Mouse (Mus musculus): Measurements from ENCODE around the gene Dixdc1. TPM values are rescaled to one million over a fixed set of nuclear protein-coding genes. Genes with fewer than 3 reads are reported as not detected.

Dixdc1 gene
- polyA plus RNA-seq, 1 experiment from 2014 or later: 33.7 TPM

DNA sequence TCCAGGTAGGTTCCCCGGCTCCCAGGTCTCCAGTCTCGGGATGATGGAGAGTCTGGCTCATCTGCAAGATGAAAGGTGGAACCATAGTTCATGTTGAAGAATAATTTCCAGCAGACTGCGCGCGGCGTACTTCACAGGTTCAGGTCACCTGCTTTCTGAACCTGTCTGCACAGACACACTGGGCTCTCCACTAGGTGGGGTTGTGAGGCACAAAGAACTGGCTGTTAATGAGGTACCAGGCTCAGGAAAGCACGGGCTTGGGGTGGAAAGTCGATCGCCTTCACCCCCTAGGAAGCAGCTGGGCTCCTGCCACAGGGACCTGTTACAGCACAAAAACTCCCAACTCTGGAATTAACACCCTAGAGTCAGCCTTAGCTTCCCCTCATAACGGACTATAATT is 45.7 kb downstream of the Dixdc1 start:
- 23% methylated on average over 10 of the region's 10 CpGs for whole genome bisulfite sequencing
- Histone ChIP-seq H3K4me2 (replicated peaks) (no peak overlapping the region), H3K9ac (no peak overlapping the region), H3K4me1 (peaks cover 23% of the 10 kb centered on the region), H3K36me3 (peaks cover 32% of the 10 kb centered on the region), H3K27ac (no peak overlapping the region), H3K9me3 (replicated peaks) (no peaks in the 10 kb centered on the region), H3K27me3 (no peaks in the 10 kb centered on the region), H3K4me3 (no peak overlapping the region)
- ATAC-seq (ENCODE audit: low FRiP score): no peak

DNA sequence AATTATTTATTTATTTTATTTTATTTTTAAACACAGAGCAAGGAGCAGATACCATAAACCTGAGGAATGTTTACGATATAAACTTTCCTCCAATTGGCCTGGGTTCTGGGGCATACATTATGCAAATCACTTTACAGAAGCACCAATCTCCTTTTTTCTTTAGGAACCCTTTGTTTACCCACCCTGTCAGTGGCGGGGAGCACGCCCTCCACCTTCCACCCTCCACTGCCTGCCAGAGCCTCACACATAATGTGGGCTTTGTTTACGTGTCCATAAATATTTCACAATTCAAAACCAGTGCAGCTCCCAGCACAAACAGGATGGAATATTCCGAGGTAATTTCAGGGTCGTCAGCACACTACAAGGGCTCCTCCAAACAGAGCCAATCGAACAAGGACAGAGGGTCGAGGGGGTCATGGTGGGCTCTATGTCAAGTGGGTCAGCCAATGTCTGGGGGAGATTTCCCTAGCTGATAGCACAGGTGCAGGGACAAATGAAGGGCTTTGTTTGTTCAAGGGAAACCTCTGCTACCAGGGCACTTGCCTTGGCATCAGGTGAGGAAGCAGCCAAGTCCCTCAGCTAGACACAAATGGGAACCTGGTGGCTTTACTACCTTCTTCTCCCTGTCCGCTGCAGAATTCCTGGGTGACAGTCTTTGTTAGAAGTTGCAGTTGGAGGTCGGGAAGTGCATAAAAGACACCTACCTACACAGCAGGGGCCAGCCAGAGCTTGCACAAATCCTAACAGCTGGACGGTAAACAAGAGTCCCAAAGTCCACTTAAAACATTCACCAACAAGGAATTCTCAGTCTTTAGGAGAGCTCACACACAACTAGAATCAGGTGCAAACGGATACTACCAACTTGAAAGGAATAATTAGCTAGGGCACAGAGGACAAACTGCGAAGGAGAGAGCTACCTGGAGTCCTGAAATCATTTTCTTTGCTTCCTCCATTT is 46.4 kb downstream of the Dixdc1 start:
- no peak overlapping the region for H3K9ac ChIP-seq

GRCm38 (mm10) chr9:50686866-50687652 is 52.3 kb downstream of the Dixdc1 start:
- no peak overlapping the region for H3K4me3 ChIP-seq
- WGBS: 81% methylated on average over 6 of the region's 6 CpGs
- no peaks in the 10 kb centered on the region for H3K9me3 ChIP-seq (replicated peaks)
- H3K27me3 ChIP-seq: no peaks in the 10 kb centered on the region
- H3K4me2 ChIP-seq (replicated peaks): no peak overlapping the region
- H3K4me1 ChIP-seq: no peaks in the 10 kb centered on the region
- H3K9ac ChIP-seq: no peak overlapping the region
- H3K27ac ChIP-seq: no peak overlapping the region
- ATAC-seq (ENCODE audit: low FRiP score): no peak
- H3K36me3 ChIP-seq: peaks cover 72% of the 10 kb centered on the region

More for the DNA sequence above, 46.4 kb downstream of the Dixdc1 start:
- H3K4me1 ChIP-seq: peaks cover 17% of the 10 kb centered on the region
- H3K27me3 ChIP-seq: no peaks in the 10 kb centered on the region
- H3K36me3 ChIP-seq: peaks cover 36% of the 10 kb centered on the region
- no peak overlapping the region for H3K4me3 ChIP-seq
- ATAC-seq (ENCODE audit: low FRiP score): peak; percentile 55
- no peak overlapping the region for H3K27ac ChIP-seq
- WGBS: 19% methylated on average over 13 of the region's 13 CpGs
- H3K4me2 ChIP-seq (replicated peaks): peak overlapping the region; percentile 5; the same call in 1 of the 2 replicates
- no peaks in the 10 kb centered on the region for H3K9me3 ChIP-seq (replicated peaks)

DNA sequence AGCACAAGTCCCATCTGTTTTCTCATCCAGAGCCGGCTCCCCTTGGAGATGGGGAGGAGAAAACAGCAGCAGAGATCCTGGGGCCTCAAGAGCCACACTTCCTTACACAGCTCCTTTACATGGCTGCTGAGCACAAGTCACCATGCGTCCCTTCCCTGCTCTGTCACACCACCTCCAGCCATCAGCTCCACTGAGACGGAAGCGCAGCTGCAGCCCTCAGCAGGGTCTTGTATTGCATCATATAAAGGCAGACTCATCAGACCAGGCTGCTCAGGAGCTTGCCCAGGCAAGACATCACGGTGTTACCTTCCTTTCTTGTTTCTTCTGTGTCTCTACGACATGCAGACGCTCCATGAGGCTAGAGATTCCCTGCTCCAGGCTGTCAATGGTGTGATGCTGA is 57.6 kb downstream of the Dixdc1 start:
- 59% methylated on average over 7 of the region's 7 CpGs for WGBS
- H3K4me1 ChIP-seq: no peaks in the 10 kb centered on the region
- H3K9ac ChIP-seq: no peak overlapping the region
- no peak for ATAC-seq (ENCODE audit: low FRiP score)
- peaks cover 79% of the 10 kb centered on the region for H3K36me3 ChIP-seq
- no peak overlapping the region for H3K4me2 ChIP-seq (replicated peaks)
- H3K27ac ChIP-seq: no peak overlapping the region
- no peaks in the 10 kb centered on the region for H3K9me3 ChIP-seq (replicated peaks)
- H3K4me3 ChIP-seq: no peak overlapping the region
- H3K27me3 ChIP-seq: no peaks in the 10 kb centered on the region

DNA sequence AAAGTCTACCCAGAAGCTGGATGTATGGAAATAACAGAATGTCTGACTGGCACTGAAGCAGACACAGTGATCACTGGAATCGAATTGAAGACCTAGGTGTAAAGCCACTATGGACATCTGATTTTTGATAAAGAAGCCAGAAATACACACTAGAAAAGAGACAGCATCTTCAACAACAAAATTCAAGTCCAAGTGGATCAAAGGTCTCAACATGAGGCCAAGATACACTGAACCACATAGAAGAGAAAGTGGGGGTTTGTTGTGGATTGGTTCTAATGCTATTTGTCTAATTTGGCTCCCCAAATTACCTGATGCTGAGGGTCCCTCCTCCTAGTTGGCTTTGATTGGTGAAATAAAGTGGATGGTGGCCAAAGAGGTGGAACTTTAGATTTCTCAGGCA is 59.9 kb downstream of the Dixdc1 start:
- no peak for ATAC-seq (ENCODE audit: low FRiP score)
- Histone ChIP-seq H3K27ac (no peak overlapping the region), H3K9ac (no peak overlapping the region), H3K4me3 (no peak overlapping the region), H3K36me3 (peaks cover 60% of the 10 kb centered on the region), H3K4me2 (replicated peaks) (no peak overlapping the region), H3K4me1 (no peaks in the 10 kb centered on the region), H3K9me3 (replicated peaks) (no peaks in the 10 kb centered on the region), H3K27me3 (no peaks in the 10 kb centered on the region)
- 82% methylated on average over 1 of the region's 1 CpGs for WGBS

DNA sequence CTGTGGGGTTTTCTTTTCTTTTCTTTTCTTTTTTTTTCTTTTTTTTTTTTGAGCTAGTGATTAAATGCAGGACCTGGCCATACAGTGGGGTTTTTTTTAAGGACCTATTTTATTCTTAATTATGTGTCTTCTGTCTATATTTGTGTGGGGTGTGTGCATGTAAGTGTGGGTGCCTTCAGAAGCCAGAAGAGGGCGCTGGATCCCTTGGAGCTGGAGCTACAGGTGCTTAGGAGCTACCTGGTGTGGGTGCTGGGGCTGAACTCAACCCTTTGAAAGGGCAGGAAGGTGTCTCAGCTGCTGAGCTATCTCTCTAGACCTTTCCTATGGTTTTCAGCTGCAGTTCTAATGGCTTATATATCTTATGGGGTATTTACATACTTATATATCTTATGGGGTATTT is 64.5 kb downstream of the Dixdc1 start:
- Histone ChIP-seq H3K36me3 (peaks cover 17% of the 10 kb centered on the region), H3K4me3 (no peak overlapping the region), H3K9me3 (replicated peaks) (no peaks in the 10 kb centered on the region), H3K27me3 (no peaks in the 10 kb centered on the region), H3K9ac (no peak overlapping the region), H3K4me1 (no peaks in the 10 kb centered on the region), H3K27ac (no peak overlapping the region), H3K4me2 (replicated peaks) (no peak overlapping the region)
- no peak for ATAC-seq (ENCODE audit: low FRiP score)
- WGBS: 16% methylated on average over 1 of the region's 1 CpGs

GRCm38 (mm10) chr9:50670690-50671089 is 68.6 kb downstream of the Dixdc1 start:
- Histone ChIP-seq H3K36me3 (peaks cover 28% of the 10 kb centered on the region), H3K4me2 (replicated peaks) (no peak overlapping the region), H3K27me3 (no peaks in the 10 kb centered on the region), H3K4me3 (no peak overlapping the region), H3K27ac (no peak overlapping the region), H3K4me1 (no peaks in the 10 kb centered on the region), H3K9me3 (replicated peaks) (no peaks in the 10 kb centered on the region), H3K9ac (no peak overlapping the region)
- no peak for ATAC-seq (ENCODE audit: low FRiP score)
- WGBS: 38% methylated on average over 5 of the region's 5 CpGs

- Histone ChIP-seq H3K27me3 (no peaks in the 10 kb centered on the region), H3K36me3 (peaks cover 42% of the 10 kb centered on the region), H3K27ac (no peak overlapping the region), H3K9me3 (replicated peaks) (no peaks in the 10 kb centered on the region), H3K4me2 (replicated peaks) (no peak overlapping the region), H3K4me3 (no peak overlapping the region), H3K9ac (no peak overlapping the region), H3K4me1 (no peaks in the 10 kb centered on the region)
- ATAC-seq (ENCODE audit: low FRiP score): no peak
- 82% methylated on average over 8 of the region's 8 CpGs for WGBS
Measured at GRCm38 (mm10) chr9:50667579-50668498, 71.5 kb downstream of the Dixdc1 start.

GRCm38 (mm10) chr9:50666442-50666841 is 72.9 kb downstream of the Dixdc1 start:
- Histone ChIP-seq H3K4me1 (no peaks in the 10 kb centered on the region), H3K9me3 (replicated peaks) (no peaks in the 10 kb centered on the region), H3K4me2 (replicated peaks) (no peak overlapping the region), H3K9ac (no peak overlapping the region), H3K4me3 (no peak overlapping the region), H3K27me3 (no peaks in the 10 kb centered on the region), H3K27ac (no peak overlapping the region), H3K36me3 (peaks cover 42% of the 10 kb centered on the region)
- 89% methylated on average over 6 of the region's 6 CpGs for WGBS
- ATAC-seq (ENCODE audit: low FRiP score): no peak

DNA sequence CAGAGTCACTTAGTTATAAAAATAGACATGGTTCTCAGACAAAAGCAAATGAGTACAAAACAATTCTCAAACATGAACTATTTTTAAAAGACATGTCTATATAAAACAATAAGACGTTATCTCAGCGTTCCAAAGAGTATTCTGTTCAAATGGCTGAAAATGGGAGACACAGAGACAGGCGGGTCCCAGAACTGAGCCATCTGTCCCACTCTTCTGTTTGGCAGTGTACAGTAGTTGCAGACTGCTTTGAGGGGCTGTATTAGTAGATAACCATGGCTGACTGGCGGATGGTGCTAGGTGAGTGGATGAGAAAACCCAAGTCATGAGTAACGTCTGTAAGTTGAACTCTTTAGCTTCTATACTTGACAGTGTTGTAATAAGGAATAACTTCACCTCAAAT is 74.5 kb downstream of the Dixdc1 start:
- H3K9ac ChIP-seq: no peak overlapping the region
- peaks cover 42% of the 10 kb centered on the region for H3K36me3 ChIP-seq
- ATAC-seq (ENCODE audit: low FRiP score): no peak
- peaks cover 4% of the 10 kb centered on the region for H3K4me1 ChIP-seq
- no peaks in the 10 kb centered on the region for H3K9me3 ChIP-seq (replicated peaks)
- WGBS: 90% methylated on average over 5 of the region's 5 CpGs
- no peaks in the 10 kb centered on the region for H3K27me3 ChIP-seq
- no peak overlapping the region for H3K27ac ChIP-seq
- no peak overlapping the region for H3K4me3 ChIP-seq
- no peak overlapping the region for H3K4me2 ChIP-seq (replicated peaks)

GRCm38 (mm10) chr9:50660431-50660830 is 78.9 kb downstream of the Dixdc1 start:
- 21% methylated on average over 12 of the region's 12 CpGs for WGBS
- no peak for ATAC-seq (ENCODE audit: low FRiP score)
- Histone ChIP-seq H3K36me3 (peaks cover 31% of the 10 kb centered on the region), H3K27ac (no peak overlapping the region), H3K4me1 (peaks cover 18% of the 10 kb centered on the region), H3K9ac (no peak overlapping the region), H3K9me3 (replicated peaks) (no peaks in the 10 kb centered on the region), H3K27me3 (no peaks in the 10 kb centered on the region), H3K4me2 (replicated peaks) (peak overlapping the region; percentile 78), H3K4me3 (peak overlapping the region; percentile 73)
